Mouse (Mus musculus) forebrain, embryonic 12.5 days (tissue): ENCODE data around the gene Ciao2a. TPM values are rescaled to one million over a fixed set of nuclear protein-coding genes. Genes with fewer than 3 reads are reported as not detected.

Source experiments
- polyA plus RNA-seq: library from polyadenylated mRNA; unstranded; fragments of >200 nt; fragmentation: Nextera tagmentation; extraction: Ambion mirVana; gene quantifications from 2 replicates; pipeline ENCODE4 v1.2.1, GENCODE M21; 2016

Ciao2a gene
- polyA plus RNA-seq, 1 experiment from 2014 or later: 139 TPM

Other genes starting within 250 kb of the Ciao2a start
- 224 and 226 TPM in 2 replicates for gene Pclaf, start 236.4 kb upstream of the Ciao2a start, polyA plus RNA-seq
- 32.8 and 36.3 TPM in 2 replicates for gene Trip4, start 217.8 kb upstream of the Ciao2a start, polyA plus RNA-seq
- 24.8 and 25.8 TPM in 2 replicates for gene Csnk1g1, start 217.7 kb upstream of the Ciao2a start, polyA plus RNA-seq
- 339 and 361 TPM in 2 replicates for gene Ppib, start 66.4 kb upstream of the Ciao2a start, polyA plus RNA-seq
- 3.3 and 4.0 TPM in 2 replicates for gene Snx22, start 56.9 kb upstream of the Ciao2a start, polyA plus RNA-seq
- 130 and 135 TPM in 2 replicates for gene Snx1, start within 50 bp of the Ciao2a start, polyA plus RNA-seq
- 6.2 and 6.9 TPM in 2 replicates for gene Dapk2, start 31.6 kb downstream of the Ciao2a start, polyA plus RNA-seq
- 50.9 and 54.9 TPM in 2 replicates for gene Herc1, start 223.8 kb downstream of the Ciao2a start, polyA plus RNA-seq